Mouse (Mus musculus) gastrocnemius, postnatal 10 days (tissue): ENCODE measurements around the gene Abhd17a. TPM values are rescaled to one million over a fixed set of nuclear protein-coding genes. Genes with fewer than 3 reads are reported as not detected.
A peak's percentile ranks its signal among the peaks of the same experiment; 100 is the strongest.

Source experiments
- DNase-seq: peaks from one replicate; pipeline ENCODE4 v3.0.0; 2021; ENCODE audit warnings: mixed read lengths
- microRNA-seq, 2 experiments: library from miRNA; unstranded; fragments of <30 nt; microRNA quantifications; one replicate each; pipeline ENCODE4 v1.2.0; 2021
- total RNA-seq, 2 experiments: library from RNA; stranded (reverse); gene quantifications; 2 replicates each; pipeline ENCODE4 v1.2.3; 2021

The Abhd17a gene
- total RNA-seq, 2 experiments from 2014 or later, result 69.6 to 73.3 TPM

DNA sequence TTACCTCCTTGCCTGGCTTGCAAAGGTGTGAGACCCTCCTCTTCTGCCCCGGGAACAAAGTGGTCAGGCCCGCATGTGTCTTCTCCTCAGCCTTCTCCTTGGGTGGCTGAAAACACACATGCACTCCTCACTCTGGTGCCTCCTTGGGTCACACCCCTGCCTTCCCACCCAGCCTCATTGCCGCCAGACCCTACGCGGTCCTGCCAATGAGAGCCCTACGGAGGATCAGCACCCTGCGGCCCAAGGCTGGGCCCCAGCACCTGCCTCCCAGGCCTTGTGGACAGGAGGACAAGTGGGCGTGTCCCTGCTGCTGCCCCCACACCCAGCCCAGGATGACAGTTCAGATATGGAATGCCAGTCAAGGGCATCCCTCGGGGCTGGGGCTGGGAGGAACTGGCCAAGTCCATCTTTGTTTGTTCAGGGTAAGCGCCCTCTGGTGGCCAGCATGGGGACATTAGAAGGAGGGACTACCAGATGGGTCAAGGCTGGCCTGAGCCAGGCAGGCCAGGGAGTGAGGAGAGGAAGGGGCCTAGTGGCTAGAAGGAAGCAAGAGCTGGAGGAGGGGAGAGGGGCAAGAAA, 41.6 kb downstream of the Abhd17a start:
- peak; percentile 74 for DNase-seq

DNA sequence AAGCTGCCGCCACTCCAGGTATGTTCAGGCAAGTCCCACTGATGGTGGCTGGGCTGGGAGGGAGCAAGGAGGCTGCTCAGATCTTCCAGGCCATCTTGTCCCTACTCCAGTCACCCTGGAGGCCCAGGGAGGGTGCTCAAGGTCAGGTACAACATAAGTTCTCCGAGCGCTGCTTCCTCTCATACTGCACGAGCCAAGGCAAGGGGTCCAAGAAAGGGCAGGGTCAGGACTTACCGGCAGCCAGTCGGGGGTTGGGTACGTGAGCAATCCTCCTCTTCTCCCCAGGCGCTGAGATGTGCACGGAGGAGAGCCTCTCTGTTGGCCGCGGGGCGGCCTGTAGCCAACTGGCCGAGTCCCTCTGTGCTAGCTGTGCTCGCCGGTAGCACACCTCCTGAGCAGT, 42.6 kb downstream of the Abhd17a start:
- no peak for DNase-seq

DNA sequence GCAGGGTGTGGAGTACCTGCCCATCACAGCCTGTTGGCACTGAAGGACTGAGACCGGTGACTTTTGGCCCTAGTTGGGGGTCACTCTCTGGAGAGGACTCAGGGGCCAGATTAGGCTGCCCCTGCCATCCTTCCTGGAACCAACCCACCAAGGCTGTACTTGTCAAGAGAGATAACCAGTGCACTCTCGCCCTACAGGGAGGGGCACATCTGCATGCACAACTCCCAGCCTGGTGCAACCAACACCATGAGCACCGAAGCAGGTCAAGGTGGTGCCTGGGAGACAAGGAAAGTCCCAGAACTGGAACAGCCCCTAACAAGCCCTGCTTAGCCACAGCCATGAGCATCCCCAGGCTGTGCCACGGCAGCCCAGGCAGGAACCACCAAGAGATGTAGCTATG, 43.2 kb downstream of the Abhd17a start:
- no peak for DNase-seq

DNA sequence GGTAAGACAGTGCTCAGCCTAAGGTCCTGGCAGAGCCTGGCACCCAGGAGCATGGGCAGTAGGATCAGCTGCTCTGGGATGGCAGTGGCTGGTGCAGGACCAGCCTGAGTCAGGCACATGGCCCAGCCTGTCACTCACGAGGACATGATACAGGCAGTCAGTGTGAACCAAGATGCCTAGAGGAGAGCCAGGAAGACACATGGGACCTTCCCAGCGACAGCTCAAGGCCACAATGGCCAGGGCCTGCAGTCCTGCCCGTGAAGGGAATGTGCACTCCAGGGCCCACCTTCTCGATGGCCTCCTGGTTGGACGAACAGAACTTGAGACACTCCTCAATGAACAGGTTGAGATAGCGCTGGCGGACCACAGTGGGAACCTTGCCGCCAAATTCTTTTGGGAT, 44.6 kb downstream of the Abhd17a start:
- DNase-seq, result no peak

DNA sequence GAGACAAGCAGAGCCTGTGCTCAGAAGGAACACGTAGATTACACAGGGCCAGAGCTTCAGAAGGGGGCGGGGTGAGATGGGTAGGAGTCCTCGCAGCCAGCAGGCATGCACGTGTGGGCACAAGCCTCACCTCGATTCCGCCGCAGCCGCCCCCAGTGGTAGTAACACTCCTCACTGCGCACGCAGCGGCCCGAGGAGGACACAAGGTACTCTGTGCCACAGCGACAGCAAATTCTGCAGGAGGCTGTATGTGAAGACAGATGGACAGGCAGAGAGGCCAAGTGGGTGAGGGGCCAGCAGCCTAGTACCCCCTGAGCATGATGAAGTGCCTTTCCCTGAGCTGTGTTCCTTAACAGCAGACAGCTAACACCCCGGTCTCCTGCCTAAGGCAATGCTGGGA, 46.3 kb downstream of the Abhd17a start:
- DNase-seq, result no peak

DNA sequence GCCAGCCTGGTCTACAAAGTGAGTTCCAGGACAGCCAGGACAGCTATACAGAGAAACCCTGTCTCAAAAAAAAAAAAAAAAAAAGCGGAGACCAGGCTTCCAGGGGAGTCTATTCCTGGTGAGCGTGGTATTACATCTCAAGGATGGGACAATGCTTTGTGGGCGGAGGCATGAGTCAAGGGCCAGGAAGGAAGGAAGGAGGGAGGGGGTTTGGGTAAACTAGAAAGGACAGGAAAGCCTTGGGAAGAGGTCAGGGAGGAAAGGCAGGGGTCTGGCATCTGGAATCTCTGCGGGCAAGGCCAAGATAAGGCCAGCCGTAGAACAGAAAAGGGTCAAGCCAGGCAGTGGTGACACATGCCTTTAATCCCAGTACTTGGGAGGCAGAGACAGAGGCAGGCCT, 50.6 kb downstream of the Abhd17a start:
- no peak for DNase-seq

DNA sequence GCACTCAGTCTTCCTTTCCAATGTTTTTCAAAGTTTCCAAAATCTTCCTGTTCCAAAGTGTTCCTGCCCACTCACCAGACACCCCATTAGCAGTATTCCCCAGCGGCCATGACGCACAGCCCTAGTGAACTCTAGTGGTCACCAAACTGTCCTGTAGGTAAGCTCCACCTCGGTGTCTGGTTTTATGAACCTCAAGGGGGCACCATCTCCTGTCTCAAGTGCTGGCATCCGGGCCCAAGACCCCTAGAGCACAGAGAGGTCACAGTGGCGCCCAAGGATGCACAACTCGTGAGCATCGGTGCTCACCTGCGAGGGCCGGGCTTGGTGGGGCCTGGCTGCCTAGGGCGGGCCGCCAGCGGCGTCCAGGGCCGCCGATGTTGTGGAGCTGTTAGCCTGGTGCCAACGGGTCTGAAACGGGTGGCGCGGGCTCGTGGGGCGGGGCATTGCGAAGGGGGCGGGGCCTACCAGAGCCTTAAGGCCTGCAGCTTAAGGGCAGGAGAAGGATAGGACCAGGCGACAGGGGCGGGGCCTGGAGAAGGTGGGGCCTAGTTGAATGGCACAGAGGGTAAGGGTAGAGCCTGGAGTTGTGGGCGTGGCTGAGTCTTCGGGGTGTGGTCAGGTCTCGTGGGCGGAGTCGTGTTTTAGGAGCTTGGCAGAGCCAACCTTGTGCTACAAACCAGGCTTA, 51.3 kb downstream of the Abhd17a start, which contains the start of gene Atp8b3:
Gene Atp8b3 (minus strand): TSS at position 415 of the 685 bp plus-strand sequence.
- DNase-seq, result peak; percentile 59

DNA sequence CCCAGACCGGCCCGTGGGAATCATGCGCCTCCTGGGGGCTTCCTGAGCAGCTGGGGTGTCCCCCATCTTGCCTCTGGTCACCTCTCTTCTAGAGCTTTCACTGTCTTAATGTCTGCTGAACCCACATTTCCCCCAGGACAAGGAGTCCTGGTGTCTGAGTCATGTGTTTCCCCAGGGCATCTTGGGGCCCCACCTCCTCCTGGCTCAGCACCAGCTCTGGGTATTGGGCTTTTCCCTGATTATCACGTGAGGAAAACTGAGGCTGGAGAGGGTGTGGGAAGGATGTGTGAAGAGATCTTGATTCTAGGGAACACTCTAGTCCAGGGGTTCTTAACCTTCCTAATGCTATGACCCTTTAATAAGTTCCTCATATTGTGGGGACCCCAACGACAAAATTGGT, 52.0 kb downstream of the Abhd17a start:
- DNase-seq, result no peak

DNA sequence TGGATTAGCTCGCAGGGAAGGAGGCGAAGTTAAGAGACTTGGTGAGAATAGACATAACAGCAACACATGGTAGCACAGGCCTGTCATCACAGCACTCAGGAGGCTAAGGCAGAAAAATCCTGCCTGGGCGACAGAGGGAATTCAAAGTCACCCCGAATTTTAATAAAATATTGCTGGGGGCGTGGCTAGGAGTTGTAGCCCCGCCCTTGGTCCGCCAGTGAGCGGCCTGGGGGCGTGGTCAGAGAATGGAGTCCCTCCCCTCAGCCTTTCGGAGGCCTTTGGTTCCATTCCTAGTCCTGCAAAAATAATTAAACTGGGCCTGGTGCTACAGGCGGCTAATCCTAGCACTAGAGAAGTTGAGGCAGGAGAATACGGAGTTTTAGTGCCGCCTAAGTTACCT, 54.4 kb downstream of the Abhd17a start:
- DNase-seq, result no peak

DNA sequence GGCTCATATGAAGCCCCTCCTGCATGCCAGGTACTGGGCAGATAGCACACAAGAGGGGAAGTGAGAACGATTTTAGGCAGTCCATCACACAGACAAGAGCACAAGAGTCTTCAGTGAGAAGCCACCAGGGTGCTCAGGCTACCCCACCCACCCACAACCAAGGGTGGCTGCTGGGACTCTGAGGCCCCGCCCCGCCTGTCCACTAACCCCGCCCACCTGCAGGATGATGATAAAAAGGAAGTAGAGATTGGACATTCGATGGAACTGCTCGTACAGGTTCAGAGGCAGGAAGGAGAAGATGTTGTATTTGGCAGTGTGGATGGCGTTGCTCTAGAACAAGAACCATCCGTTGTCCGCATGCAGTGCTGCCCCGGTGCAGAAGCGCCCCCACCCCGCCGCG, 55.1 kb downstream of the Abhd17a start:
- DNase-seq, result no peak

DNA sequence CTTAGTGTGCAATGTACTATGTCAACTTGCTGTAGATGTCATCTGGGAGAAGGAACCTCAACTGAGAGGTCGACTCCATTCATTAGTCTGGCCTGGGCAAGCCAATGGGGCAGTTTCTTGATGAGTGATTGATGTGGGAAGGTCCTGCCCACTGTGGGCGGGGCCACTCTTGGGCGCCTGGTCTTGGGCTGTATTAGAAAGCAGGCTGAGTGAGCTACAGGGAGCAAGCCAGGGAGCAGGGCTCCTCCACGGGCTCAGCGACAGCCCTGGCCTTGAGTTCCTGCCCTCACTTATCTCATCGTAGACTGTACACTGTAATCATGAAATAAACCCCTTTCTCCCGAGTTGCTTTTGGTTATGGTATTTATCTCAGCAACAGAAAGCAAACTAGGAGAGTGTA, 56.4 kb downstream of the Abhd17a start:
- DNase-seq, result no peak

Small RNAs within 50 kb of the gene (microRNA-seq; reads per million reads assigned to microRNA genes)
- 0 to 0.64 reads per million in 2 experiments for gene Mir6912

Other genes starting within 250 kb of the Abhd17a start
- gene Adamtsl5, start 241.9 kb downstream of the Abhd17a start, total RNA-seq, result 10 to 100 TPM; 15.2 to 20.4 TPM
- not detected for gene Plk5, start 233.9 kb downstream of the Abhd17a start, total RNA-seq
- 10 to 100 TPM in 1 of 2 experiments, 1 to 10 TPM in 1; 8.9 to 12.2 TPM for gene Mex3d, start 202.7 kb downstream of the Abhd17a start, total RNA-seq
- 100 to 1,000 TPM; 107 to 120 TPM for gene Mbd3, start 190.8 kb downstream of the Abhd17a start, total RNA-seq
- gene Uqcr11, start 183.5 kb downstream of the Abhd17a start, total RNA-seq, result 100 to 1,000 TPM; 725 to 806 TPM
- gene Tcf3, start 156.7 kb downstream of the Abhd17a start, total RNA-seq, result 10 to 100 TPM; 33.0 to 43.2 TPM
- not detected for gene Onecut3, start 95.5 kb downstream of the Abhd17a start, total RNA-seq
- not detected for gene Atp8b3, start 51.2 kb downstream of the Abhd17a start, total RNA-seq
- gene Rexo1, start 28.8 kb downstream of the Abhd17a start, total RNA-seq, result 10 to 100 TPM; 13.1 to 16.7 TPM
- gene Klf16, start 13.0 kb downstream of the Abhd17a start, total RNA-seq, result 1 to 10 TPM; 3.5 to 5.8 TPM
- gene Scamp4, start 12.5 kb upstream of the Abhd17a start, total RNA-seq, result 10 to 100 TPM; 18.4 to 23.9 TPM
- 1 to 10 TPM in 1 of 2 experiments, under 1 TPM in 1; 0.99 to 1.3 TPM for gene Adat3, start 12.5 kb upstream of the Abhd17a start, total RNA-seq
- 1 to 10 TPM in 1 of 2 experiments, under 1 TPM in 1; 0.45 to 1.2 TPM for gene Gm49322, start 15.7 kb upstream of the Abhd17a start, total RNA-seq
- 100 to 1,000 TPM; 121 to 141 TPM for gene Csnk1g2, start 32.5 kb upstream of the Abhd17a start, total RNA-seq
- gene Btbd2, start 66.7 kb upstream of the Abhd17a start, total RNA-seq, result 10 to 100 TPM; 39.9 to 40.3 TPM
- gene Mknk2, start 87.8 kb upstream of the Abhd17a start, total RNA-seq, result 100 to 1,000 TPM; 142 to 160 TPM
- 10 to 100 TPM in 1 of 2 experiments, 1 to 10 TPM in 1; 8.6 to 13.1 TPM for gene Mob3a, start 111.6 kb upstream of the Abhd17a start, total RNA-seq
- 1 to 10 TPM; 4.3 to 6.1 TPM for gene Izumo4, start 111.8 kb upstream of the Abhd17a start, total RNA-seq
- 10 to 100 TPM; 27.7 to 37.1 TPM for gene Ap3d1, start 151.9 kb upstream of the Abhd17a start, total RNA-seq
- gene Dot1l, start 164.9 kb upstream of the Abhd17a start, total RNA-seq, result 10 to 100 TPM; 25.9 to 46.0 TPM
- 10 to 100 TPM; 31.6 to 41.3 TPM for gene Sf3a2, start 207.9 kb upstream of the Abhd17a start, total RNA-seq
- gene Plekhj1, start 208.3 kb upstream of the Abhd17a start, total RNA-seq, result 10 to 100 TPM; 26.8 to 30.9 TPM
- gene Amh, start 214.9 kb upstream of the Abhd17a start, total RNA-seq, result under 1 TPM; 0.20 to 0.52 TPM
- 100 to 1,000 TPM; 289 to 339 TPM for gene Jsrp1, start 223.2 kb upstream of the Abhd17a start, total RNA-seq
- 100 to 1,000 TPM; 846 to 935 TPM for gene Oaz1, start 236.3 kb upstream of the Abhd17a start, total RNA-seq